Mouse (Mus musculus): ENCODE data around the gene Tc2n.
"Not testable (repeated sequence)": the region's sequence is repeated elsewhere in the genome, so short reads cannot be mapped to it uniquely, and the experiment has no call there.

Gene Tc2n

GRCm38 (mm10) chr12:101718054-101718754 is at the start of gene Tc2n:
Gene Tc2n, minus strand, starts transcription at chr12:101718523.
- DNase-seq (ENCODE audit: low spot score), result peak; percentile 74

- no peak for DNase-seq (ENCODE audit: low spot score)
These were observed 49.2 kb upstream of the Tc2n start for GRCm38 (mm10) chr12:101767306-101768053.

- DNase-seq (ENCODE audit: low spot score), result no peak
These were observed 48.0 kb upstream of the Tc2n start for GRCm38 (mm10) chr12:101766228-101766852.

- DNase-seq (ENCODE audit: low spot score), result no peak
These were observed 46.5 kb upstream of the Tc2n start for GRCm38 (mm10) chr12:101764870-101765269.

GRCm38 (mm10) chr12:101763065-101763464 is 44.7 kb upstream of the Tc2n start:
- no peak for DNase-seq (ENCODE audit: low spot score)

- no peak for DNase-seq (ENCODE audit: low spot score)
These were observed 43.7 kb upstream of the Tc2n start for GRCm38 (mm10) chr12:101762054-101762453.

- DNase-seq (ENCODE audit: low spot score), result no peak
These were observed 41.2 kb upstream of the Tc2n start for GRCm38 (mm10) chr12:101759440-101760045.

GRCm38 (mm10) chr12:101758698-101759097 is 40.4 kb upstream of the Tc2n start:
- no peak for DNase-seq (ENCODE audit: low spot score)

GRCm38 (mm10) chr12:101742375-101742774 is 24.1 kb upstream of the Tc2n start:
- no peak for DNase-seq (ENCODE audit: low spot score)

GRCm38 (mm10) chr12:101740486-101740885 is 22.2 kb upstream of the Tc2n start:
- no peak for DNase-seq (ENCODE audit: low spot score)

- DNase-seq (ENCODE audit: low spot score), result no peak
These were observed 21.7 kb upstream of the Tc2n start for GRCm38 (mm10) chr12:101740045-101740444.

- no peak for DNase-seq (ENCODE audit: low spot score)
These were observed 430 bp upstream of the Tc2n start for GRCm38 (mm10) chr12:101718755-101719150.

GRCm38 (mm10) chr12:101699176-101699575 is 19.1 kb downstream of the Tc2n start:
- no peak for DNase-seq (ENCODE audit: low spot score)

- no peak for DNase-seq (ENCODE audit: low spot score)
These were observed 21.8 kb downstream of the Tc2n start for GRCm38 (mm10) chr12:101696521-101696920.

- no peak for DNase-seq (ENCODE audit: low spot score)
These were observed 37.8 kb downstream of the Tc2n start for GRCm38 (mm10) chr12:101680538-101680937.

- DNase-seq (ENCODE audit: low spot score), result no peak
These were observed 50.8 kb downstream of the Tc2n start for GRCm38 (mm10) chr12:101667502-101667901.

- no peak for DNase-seq (ENCODE audit: low spot score)
These were observed 85.2 kb downstream of the Tc2n start for GRCm38 (mm10) chr12:101633137-101633536.

GRCm38 (mm10) chr12:101606622-101607021 is 111.7 kb downstream of the Tc2n start:
- DNase-seq (ENCODE audit: low spot score), result not testable (repeated sequence)
